Mouse (Mus musculus) monocyte, adult 59 days (primary cell): Measurements from ENCODE around the gene Rps23. TPM values are rescaled to one million over a fixed set of nuclear protein-coding genes. Genes with fewer than 3 reads are reported as not detected.

Experiments used
- total RNA-seq, 2 experiments: library from RNA; stranded (reverse); gene quantifications; one replicate each; pipeline ENCODE4 v1.2.4; 2023

Gene Rps23
- 100 to 1,000 TPM; 577 to 770 TPM for total RNA-seq

GRCm38 (mm10) chr13:90922751-90923612 is at the start of gene Rps23:
Gene Rps23, plus strand, starts transcription at chr13:90922958.

GRCm38 (mm10) chr13:90905176-90905575 is 17.6 kb upstream of the Rps23 start, which contains the start of gene Atp6ap1l:
Gene Atp6ap1l, minus strand, starts transcription at chr13:90905355.

Other genes starting within 250 kb of the Rps23 start
- gene Atp6ap1l, start 17.6 kb upstream of the Rps23 start, total RNA-seq = not detected